Mouse (Mus musculus) small intestine, adult 2 months (tissue): ENCODE measurements around the gene Sh3glb2.

ENCODE experiments used
- CTCF ChIP-seq: fragments of 200-500 bp; IDR thresholded peaks from 2 replicates; pipeline ENCODE4 v1.5.1; 2012; ENCODE audit warnings: low read depth, mild to moderate bottlenecking, control low read depth, inconsistent platforms, low read length, moderate library complexity, mixed read lengths; ENCODE audit not compliant: insufficient replicate concordance, insufficient read length; ENCODE audit errors: extremely low read depth
- POLR2A ChIP-seq: fragments of 200-500 bp; IDR thresholded peaks from 2 replicates; pipeline ENCODE4 v1.6.1; 2012; ENCODE audit warnings: low read depth, mild to moderate bottlenecking, control low read depth, inconsistent platforms, low read length, moderate library complexity

DNA sequence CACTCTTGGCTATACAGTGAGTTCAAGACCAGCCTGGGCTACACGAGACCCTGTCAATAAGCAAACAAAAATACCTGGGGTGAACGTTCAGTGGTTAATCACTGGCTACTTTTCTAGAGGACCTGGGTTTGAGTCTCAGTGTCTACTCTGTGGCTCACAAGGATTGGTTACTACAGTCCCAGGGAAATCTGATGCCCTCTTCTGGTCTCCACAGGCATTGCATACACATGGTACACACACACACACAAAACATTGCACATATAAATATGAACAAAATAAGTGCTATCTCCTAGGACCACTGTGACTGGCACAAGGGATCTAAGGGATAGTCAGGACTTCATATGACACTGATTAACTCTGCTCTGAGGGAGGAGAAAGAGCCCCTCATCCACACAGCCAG lies 29.9 kb upstream of the Sh3glb2 start:
- no peak for TF ChIP-seq CTCF
- no peak for TF ChIP-seq POLR2A
